Mouse (Mus musculus): ENCODE data around the gene Gnb4.

DNA sequence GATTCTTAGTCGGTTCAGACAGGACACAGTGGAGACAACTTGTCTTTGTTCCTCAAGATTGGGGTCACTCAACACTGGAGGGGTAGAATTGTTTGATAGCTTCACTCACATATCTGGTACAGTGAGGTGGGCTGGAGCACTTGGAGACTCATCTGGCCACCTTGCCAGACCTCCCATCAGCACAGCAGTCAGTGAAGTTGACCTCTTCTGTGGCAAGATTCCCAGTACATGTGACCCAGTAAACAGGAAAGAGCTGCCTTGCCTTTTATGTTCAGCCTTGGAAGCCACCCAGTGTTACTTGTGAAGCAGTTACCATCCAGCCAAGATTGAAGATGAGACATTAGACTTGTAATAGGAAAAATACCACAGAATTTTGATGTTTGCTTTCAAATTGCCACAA is 78.8 kb downstream of the Gnb4 start:
- TF ChIP-seq CTCF (conservative IDR thresholded peaks at IDR 0.05; ENCODE audit: insufficient read depth, insufficient read length, low read depth, low read length), result no peak
- no peak for TF ChIP-seq POLR2A (IDR thresholded peaks at IDR 0.05; ENCODE audit: low read depth, low read length)

All from kidney, adult 2 months (tissue).